Mouse (Mus musculus) ES-Bruce4 (cell line): ENCODE data around the gene Mrm1. TPM values are rescaled to one million over a fixed set of nuclear protein-coding genes. Genes with fewer than 3 reads are reported as not detected.

ENCODE experiments used
- H3K27ac ChIP-seq: 2 replicates; pipeline ENCODE4 v1.5.1; 2012; ENCODE audit warnings: low read length, inconsistent platforms; ENCODE audit not compliant: insufficient read depth
- H3K27me3 ChIP-seq: 2 replicates; pipeline ENCODE4 v1.6.1; 2012; ENCODE audit warnings: mild to moderate bottlenecking, low read length, inconsistent platforms; ENCODE audit not compliant: control insufficient read depth, poor library complexity, insufficient read depth, severe bottlenecking
- H3K36me3 ChIP-seq: 2 replicates; pipeline ENCODE4 v1.6.1; 2012; ENCODE audit warnings: inconsistent platforms, mild to moderate bottlenecking, low read length, moderate library complexity; ENCODE audit not compliant: control insufficient read depth, poor library complexity, insufficient read depth, severe bottlenecking
- H3K4me1 ChIP-seq: one replicate; pipeline ENCODE4 v1.8.1; 2011; ENCODE audit warnings: low read length; ENCODE audit not compliant: control insufficient read depth, insufficient read depth
- H3K4me3 ChIP-seq: 2 replicates; pipeline ENCODE4 v1.5.1; 2011; ENCODE audit warnings: low read depth, mild to moderate bottlenecking, low read length
- H3K9ac ChIP-seq: 2 replicates; pipeline ENCODE4 v1.6.1; 2012; ENCODE audit warnings: low read depth, mild to moderate bottlenecking, inconsistent platforms; ENCODE audit not compliant: poor library complexity, severe bottlenecking
- H3K9me3 ChIP-seq: replicated peaks from 2 replicates; pipeline ENCODE4 v1.6.1; 2012; ENCODE audit warnings: mild to moderate bottlenecking, low read length, inconsistent platforms; ENCODE audit not compliant: control insufficient read depth, poor library complexity, insufficient read depth, severe bottlenecking
- CTCF ChIP-seq: IDR thresholded peaks from one replicate; pipeline ENCODE4 v1.8.1; 2011; ENCODE audit warnings: low read depth, low read length
- EP300 ChIP-seq: IDR thresholded peaks from 2 replicates; pipeline ENCODE4 v1.6.1; 2011; ENCODE audit warnings: low read depth, low read length; ENCODE audit not compliant: insufficient read depth
- POLR2A ChIP-seq: IDR thresholded peaks from one replicate; pipeline ENCODE4 v1.8.1; 2011; ENCODE audit warnings: low read length; ENCODE audit not compliant: insufficient read depth
- polyA plus RNA-seq: library from polyadenylated mRNA; stranded (reverse); fragments of >200 nt; gene quantifications from 2 replicates; pipeline ENCODE4 v1.2.4, GENCODE M21; 2011; ENCODE audit warnings: low read depth; ENCODE audit not compliant: missing spikeins, insufficient read depth, insufficient read length

Gene Mrm1
- polyA plus RNA-seq, result 9.1 and 10.3 TPM in 2 replicates

DNA sequence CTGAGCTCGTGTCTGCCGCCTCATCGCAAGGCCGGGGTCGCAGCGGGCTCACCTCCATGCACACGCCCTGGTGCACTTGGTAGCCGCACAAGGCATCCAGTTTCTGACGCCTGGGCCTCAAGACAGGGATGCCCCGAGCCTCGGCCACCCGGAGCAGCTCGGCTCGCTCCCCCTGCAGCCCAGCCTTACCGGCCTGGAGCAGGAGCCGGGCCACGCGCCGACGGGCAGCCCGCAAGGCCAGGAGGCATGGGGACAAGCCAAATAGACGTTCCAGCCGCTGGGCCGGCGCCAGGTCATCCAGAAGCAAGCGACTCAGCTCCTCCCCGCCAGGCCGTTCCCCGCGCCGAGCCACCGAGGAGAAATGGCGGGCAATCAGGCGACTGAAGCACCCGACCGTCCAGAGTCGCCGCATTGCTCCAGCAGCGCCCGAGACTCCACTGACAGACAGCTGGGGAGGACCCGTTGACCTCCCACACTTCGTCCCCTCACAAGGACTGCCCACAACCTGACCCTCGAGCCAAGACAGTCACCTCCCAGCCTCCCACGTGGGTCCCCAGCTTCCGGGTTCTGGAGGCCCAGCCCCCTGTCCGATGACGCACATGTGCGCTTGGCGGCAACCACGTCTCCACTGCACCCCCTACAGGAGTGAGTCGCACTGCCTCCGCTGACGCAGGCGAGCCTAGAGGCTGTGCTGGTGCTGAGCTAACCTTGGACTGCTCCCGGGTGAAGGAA, at the start of gene Mrm1:
Gene Mrm1 (minus strand): TSS at position 555 of the 732 bp plus-strand sequence.
- Histone ChIP-seq H3K4me3 (peak within 1 kb of the TSS; percentile 82), H3K4me1 (no peaks in the 10 kb centered on the region), H3K36me3 (no peaks in the 10 kb centered on the region), H3K27me3 (no peaks in the 10 kb centered on the region), H3K27ac (peak within 1 kb of the TSS; percentile 35; the same call in 1 of the 2 replicates), H3K9me3 (no peaks in the 10 kb centered on the region), H3K9ac (peak within 1 kb of the TSS; percentile 78)
- TF ChIP-seq POLR2A (peak; percentile 23), CTCF (peak; percentile 83), EP300 (peak; percentile 64; the same call in 1 of the 2 replicates)

DNA sequence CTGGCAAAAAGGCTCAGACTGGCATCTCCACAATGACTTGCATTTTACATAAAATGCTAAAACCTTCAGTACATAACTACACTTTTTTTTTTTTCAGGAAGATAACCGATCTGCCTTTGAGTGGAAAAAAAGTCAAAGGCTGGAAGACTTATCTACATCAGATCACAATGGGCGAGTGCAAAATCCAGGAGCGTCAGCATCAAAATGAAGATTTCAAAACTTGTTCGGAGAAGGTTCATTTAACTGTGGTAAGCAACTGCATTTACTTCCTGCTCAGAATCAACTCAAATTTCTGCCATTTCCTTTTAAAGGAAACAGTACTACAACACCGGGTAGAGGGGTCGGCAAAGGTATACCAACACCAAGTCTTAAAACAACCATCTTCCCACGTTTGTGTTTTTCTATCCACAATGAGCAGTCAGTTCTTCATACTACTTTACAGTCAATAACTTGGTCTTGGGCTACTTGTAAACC, 49.5 kb upstream of the Mrm1 start:
- no peak for TF ChIP-seq EP300
- TF ChIP-seq CTCF, result no peak
- Histone ChIP-seq H3K36me3 (peaks cover 2% of the 10 kb centered on the region), H3K9me3 (no peaks in the 10 kb centered on the region), H3K27me3 (no peaks in the 10 kb centered on the region), H3K4me3 (peak overlapping the region; percentile 91), H3K27ac (peak overlapping the region; percentile 80; the same call in 1 of the 2 replicates), H3K9ac (peak overlapping the region; percentile 99), H3K4me1 (no peaks in the 10 kb centered on the region)

DNA sequence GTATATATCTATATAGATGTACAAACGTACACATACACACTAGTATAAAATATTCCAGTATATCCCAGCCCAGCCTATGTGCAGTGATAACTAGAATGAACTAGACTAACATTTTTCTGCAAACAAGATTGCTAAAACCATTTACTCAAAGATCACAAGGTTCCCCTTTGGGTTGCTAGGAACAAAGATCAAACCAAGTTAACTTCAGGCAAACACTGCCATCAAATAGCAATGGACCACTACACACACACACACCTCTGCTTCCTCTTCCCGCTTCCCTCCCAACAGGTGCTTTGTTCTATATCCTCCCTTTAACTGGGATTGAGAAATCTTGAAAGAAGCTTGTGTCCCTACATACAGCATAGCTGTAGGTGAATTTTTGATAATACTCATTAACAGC, 48.3 kb upstream of the Mrm1 start:
- Histone ChIP-seq H3K4me1 (no peaks in the 10 kb centered on the region), H3K9me3 (no peaks in the 10 kb centered on the region), H3K9ac (no peak overlapping the region), H3K27me3 (no peaks in the 10 kb centered on the region), H3K4me3 (no peak overlapping the region), H3K27ac (no peak overlapping the region), H3K36me3 (no peaks in the 10 kb centered on the region; the same call in 1 of the 2 replicates)
- no peak for TF ChIP-seq POLR2A
- no peak for TF ChIP-seq EP300
- no peak for TF ChIP-seq CTCF

DNA sequence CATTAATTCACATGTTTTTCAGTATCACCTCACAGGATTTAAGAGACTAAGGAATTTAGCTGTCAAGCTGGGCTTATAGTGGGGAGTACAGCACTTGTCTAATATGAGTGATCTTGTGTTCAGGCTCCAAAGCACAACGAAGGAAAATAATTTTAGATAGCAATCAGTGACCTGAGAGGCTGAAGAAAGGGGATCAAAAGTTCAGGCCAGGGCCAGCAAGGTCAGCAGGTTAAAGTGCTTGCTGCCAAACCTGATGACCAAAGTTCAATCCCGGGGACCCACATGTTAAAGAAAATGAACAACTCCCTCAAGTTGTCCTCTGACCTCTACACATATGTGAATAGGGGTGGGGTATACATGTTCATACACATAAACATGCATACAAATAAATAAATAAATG, 46.0 kb upstream of the Mrm1 start:
- Histone ChIP-seq H3K27me3 (no peaks in the 10 kb centered on the region), H3K9me3 (no peaks in the 10 kb centered on the region), H3K36me3 (peaks cover 5% of the 10 kb centered on the region), H3K4me3 (no peak overlapping the region), H3K4me1 (no peaks in the 10 kb centered on the region), H3K9ac (no peak overlapping the region), H3K27ac (no peak overlapping the region)
- TF ChIP-seq EP300 (no peak), POLR2A (no peak), CTCF (no peak)

DNA sequence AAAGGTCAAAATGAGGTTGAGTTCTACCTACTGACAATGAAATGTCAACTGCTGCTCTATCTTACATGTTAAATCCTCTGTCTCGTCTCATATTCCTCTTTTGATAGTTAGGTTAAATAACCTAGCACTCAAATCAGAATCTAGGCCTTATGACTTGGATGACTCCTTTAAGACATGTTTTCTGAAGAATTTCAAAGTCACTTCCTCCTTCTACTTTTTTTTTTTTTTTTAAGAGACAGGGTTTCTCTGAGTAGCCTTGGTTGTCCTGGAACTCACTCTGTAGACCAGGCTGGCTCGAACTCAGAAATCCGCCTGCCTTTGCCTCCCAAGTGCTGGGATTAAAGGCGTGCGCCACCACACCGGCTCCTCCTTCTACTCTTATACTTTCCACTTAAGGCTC, 36.0 kb upstream of the Mrm1 start:
- TF ChIP-seq CTCF, result no peak
- TF ChIP-seq POLR2A, result no peak
- TF ChIP-seq EP300, result no peak
- H3K4me3 ChIP-seq, result no peak overlapping the region
- H3K4me1 ChIP-seq, result no peaks in the 10 kb centered on the region
- H3K27me3 ChIP-seq, result no peaks in the 10 kb centered on the region
- no peak overlapping the region for H3K9ac ChIP-seq
- no peak overlapping the region for H3K27ac ChIP-seq
- H3K36me3 ChIP-seq, result peaks cover 34% of the 10 kb centered on the region
- H3K9me3 ChIP-seq, result no peaks in the 10 kb centered on the region

DNA sequence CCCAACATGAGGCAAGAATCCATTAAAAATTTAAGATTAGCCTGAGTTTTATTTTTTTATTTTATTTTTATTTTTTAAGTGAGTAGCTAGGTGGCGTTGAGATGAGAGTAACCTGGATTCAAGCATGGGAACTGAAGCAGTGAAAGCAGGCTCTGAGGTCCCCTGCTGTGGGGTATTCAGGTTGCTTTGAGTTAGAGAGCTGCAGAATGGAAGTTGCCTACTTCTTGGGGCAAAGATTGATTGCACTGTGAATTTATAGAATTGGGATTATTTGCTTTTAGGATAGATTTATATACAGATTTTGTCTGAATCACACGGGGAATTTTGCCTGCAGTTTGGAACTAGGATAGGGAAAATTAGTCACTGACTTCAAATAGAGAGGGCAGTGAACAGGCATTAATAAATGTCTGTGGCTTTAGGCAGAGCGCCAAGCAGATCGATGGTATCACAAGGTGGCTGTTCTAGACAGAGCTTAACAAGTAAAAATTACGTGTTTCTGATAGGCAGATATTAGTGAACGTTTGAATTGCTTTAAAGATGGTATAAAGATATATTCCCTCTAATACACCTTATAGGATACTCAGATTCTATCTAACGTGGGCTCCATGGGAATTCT, 28.3 kb upstream of the Mrm1 start:
- peak overlapping the region; percentile 92 for H3K27ac ChIP-seq
- no peaks in the 10 kb centered on the region for H3K9me3 ChIP-seq
- H3K27me3 ChIP-seq, result no peaks in the 10 kb centered on the region
- no peak overlapping the region for H3K4me3 ChIP-seq
- H3K36me3 ChIP-seq, result peaks cover 22% of the 10 kb centered on the region
- H3K4me1 ChIP-seq, result peaks cover 3% of the 10 kb centered on the region
- TF ChIP-seq EP300, result no peak
- TF ChIP-seq CTCF, result no peak
- no peak for TF ChIP-seq POLR2A
- H3K9ac ChIP-seq, result 0 out of 2 replicates have a peak overlapping the region, but pooled peaks have one; percentile 15
